Mouse (Mus musculus) small intestine, adult 2 months (tissue): ENCODE results near the gene Adk. TPM values are rescaled to one million over a fixed set of nuclear protein-coding genes. Genes with fewer than 3 reads are reported as not detected.

Experiments
- H3K27ac ChIP-seq: fragments of 200-500 bp; 2 replicates; pipeline ENCODE4 v1.5.1; 2012; ENCODE audit warnings: low read depth, low read length, control low read depth, inconsistent platforms; ENCODE audit not compliant: insufficient read depth
- H3K27me3 ChIP-seq: fragments of 200-500 bp; 2 replicates; pipeline ENCODE4 v1.6.1; 2012; ENCODE audit warnings: mild to moderate bottlenecking, moderate library complexity, low read length, inconsistent platforms; ENCODE audit not compliant: control insufficient read depth, insufficient read depth
- H3K36me3 ChIP-seq: fragments of 200-500 bp; 2 replicates; pipeline ENCODE4 v1.6.1; 2012; ENCODE audit warnings: mild to moderate bottlenecking, low read length, control low read depth, inconsistent platforms; ENCODE audit not compliant: control insufficient read depth, insufficient read depth
- H3K4me1 ChIP-seq: fragments of 200-500 bp; 2 replicates; pipeline ENCODE4 v1.6.1; 2012; ENCODE audit warnings: low read length, inconsistent platforms, mixed read lengths; ENCODE audit not compliant: control insufficient read depth, insufficient read depth, insufficient read length
- H3K4me3 ChIP-seq: fragments of 200-500 bp; 2 replicates; pipeline ENCODE4 v1.5.1; 2012; ENCODE audit warnings: low read depth, mild to moderate bottlenecking, control low read depth, inconsistent platforms, low read length, moderate library complexity
- CTCF ChIP-seq: fragments of 200-500 bp; IDR thresholded peaks from 2 replicates; pipeline ENCODE4 v1.5.1; 2012; ENCODE audit warnings: low read depth, mild to moderate bottlenecking, control low read depth, inconsistent platforms, low read length, moderate library complexity, mixed read lengths; ENCODE audit not compliant: insufficient replicate concordance, insufficient read length; ENCODE audit errors: extremely low read depth
- POLR2A ChIP-seq: fragments of 200-500 bp; IDR thresholded peaks from 2 replicates; pipeline ENCODE4 v1.6.1; 2012; ENCODE audit warnings: low read depth, mild to moderate bottlenecking, control low read depth, inconsistent platforms, low read length, moderate library complexity
- WGBS: fragments of 180-500 bp; shearing (Covaris S2); methylation state at CpG from one replicate; pipeline ENCODE4 v1.1.7; 2018; 5-methylcytosine and 5-hydroxymethylcytosine counted together
- polyA plus RNA-seq: library from polyadenylated mRNA; depleted of rRNA; stranded (reverse); fragments of >200 nt; gene quantifications from 2 replicates; pipeline ENCODE4 v1.2.3, GENCODE M21; 2012

Adk gene
- polyA plus RNA-seq, 1 experiment: 37.6 TPM

GRCm38 (mm10) chr14:21383701-21384428, 331.5 kb downstream of the Adk start:
- H3K4me3 ChIP-seq: no peak overlapping the region
- no peak overlapping the region for H3K27ac ChIP-seq
- no peaks in the 10 kb centered on the region for H3K4me1 ChIP-seq
- 96% methylated on average over 5 of the region's 5 CpGs for WGBS
- no peak for TF ChIP-seq CTCF
- no peak for TF ChIP-seq POLR2A
- 0 out of 2 replicates have a peak, but pooled peaks cover 5% of the 10 kb centered on the region for H3K36me3 ChIP-seq
- no peaks in the 10 kb centered on the region for H3K27me3 ChIP-seq

- no peaks in the 10 kb centered on the region for H3K27me3 ChIP-seq
- H3K27ac ChIP-seq: no peak overlapping the region
- H3K4me3 ChIP-seq: no peak overlapping the region
- H3K36me3 ChIP-seq: no peaks in the 10 kb centered on the region
- H3K4me1 ChIP-seq: no peaks in the 10 kb centered on the region
- 93% methylated on average over 7 of the region's 7 CpGs for WGBS
- TF ChIP-seq POLR2A (no peak), CTCF (no peak)
Measured at GRCm38 (mm10) chr14:21399506-21399905, 347.1 kb downstream of the Adk start.

- H3K27ac ChIP-seq: no peak overlapping the region
- TF ChIP-seq POLR2A (no peak), CTCF (no peak)
- WGBS: 76% methylated on average over 8 of the region's 8 CpGs
Measured at GRCm38 (mm10) chr14:21402157-21402601, 349.8 kb downstream of the Adk start.

GRCm38 (mm10) chr14:21402621-21403405, 350.4 kb downstream of the Adk start:
- TF ChIP-seq POLR2A: no peak
- no peak for TF ChIP-seq CTCF
- Histone ChIP-seq H3K4me1 (no peaks in the 10 kb centered on the region), H3K36me3 (no peaks in the 10 kb centered on the region), H3K4me3 (no peak overlapping the region), H3K27me3 (no peaks in the 10 kb centered on the region), H3K27ac (no peak overlapping the region)
- 76% methylated on average over 8 of the region's 8 CpGs for WGBS

More at GRCm38 (mm10) chr14:21402157-21402601, 349.8 kb downstream of the Adk start:
- Histone ChIP-seq H3K27me3 (no peaks in the 10 kb centered on the region), H3K36me3 (no peaks in the 10 kb centered on the region), H3K4me1 (no peaks in the 10 kb centered on the region), H3K4me3 (no peak overlapping the region)

- 92% methylated on average over 5 of the region's 5 CpGs for WGBS
- H3K27ac ChIP-seq: no peak overlapping the region
- H3K4me1 ChIP-seq: no peaks in the 10 kb centered on the region
- H3K36me3 ChIP-seq: no peaks in the 10 kb centered on the region
- H3K27me3 ChIP-seq: no peaks in the 10 kb centered on the region
- no peak for TF ChIP-seq CTCF
- no peak for TF ChIP-seq POLR2A
- no peak overlapping the region for H3K4me3 ChIP-seq
Measured at GRCm38 (mm10) chr14:21406946-21407345, 354.6 kb downstream of the Adk start.

GRCm38 (mm10) chr14:21408846-21409245, 356.5 kb downstream of the Adk start:
- WGBS: 95% methylated on average over 4 of the region's 4 CpGs
- Histone ChIP-seq H3K27me3 (no peaks in the 10 kb centered on the region), H3K36me3 (no peaks in the 10 kb centered on the region), H3K4me1 (no peaks in the 10 kb centered on the region), H3K4me3 (no peak overlapping the region), H3K27ac (no peak overlapping the region)
- TF ChIP-seq POLR2A: no peak
- TF ChIP-seq CTCF: no peak

GRCm38 (mm10) chr14:21410769-21411477, 358.5 kb downstream of the Adk start:
- H3K4me3 ChIP-seq: no peak overlapping the region
- no peak overlapping the region for H3K27ac ChIP-seq
- H3K4me1 ChIP-seq: no peaks in the 10 kb centered on the region
- H3K27me3 ChIP-seq: no peaks in the 10 kb centered on the region
- H3K36me3 ChIP-seq: no peaks in the 10 kb centered on the region
- 77% methylated on average over 7 of the region's 7 CpGs for WGBS
- no peak for TF ChIP-seq POLR2A
- TF ChIP-seq CTCF: no peak
